Mouse (Mus musculus) heart, embryonic 11.5 days (tissue): ENCODE measurements around the gene Ubxn10. TPM values are rescaled to one million over a fixed set of nuclear protein-coding genes. Genes with fewer than 3 reads are reported as not detected.

ENCODE experiments used
- ATAC-seq: fragments of 200-750 bp; cut with Nextera tagmentation; replicated peaks from 2 replicates; pipeline ENCODE4 v1.8.0; 2017; ENCODE audit warnings: moderate library complexity; ENCODE audit not compliant: insufficient number of reproducible peaks, low FRiP score, low TSS enrichment
- H3K27ac ChIP-seq: fragments of 300-500 bp; sonication (generic); 2 replicates; pipeline ENCODE4 v1.5.1; 2014; ENCODE audit warnings: mild to moderate bottlenecking, low read depth, low read length
- H3K27me3 ChIP-seq: fragments of 300-500 bp; sonication (generic); 2 replicates; pipeline ENCODE4 v1.6.1; 2014; ENCODE audit warnings: mild to moderate bottlenecking, low read length, mixed read lengths; ENCODE audit not compliant: control insufficient read depth, insufficient read depth
- H3K36me3 ChIP-seq: fragments of 300-500 bp; sonication (generic); 2 replicates; pipeline ENCODE4 v1.6.1; 2014; ENCODE audit warnings: mild to moderate bottlenecking, low read length, moderate library complexity, mixed read lengths; ENCODE audit not compliant: control insufficient read depth, insufficient read depth
- H3K4me1 ChIP-seq: fragments of 300-500 bp; sonication (generic); 2 replicates; pipeline ENCODE4 v1.6.1; 2014; ENCODE audit warnings: low read length; ENCODE audit not compliant: control insufficient read depth, insufficient read depth
- H3K4me2 ChIP-seq: fragments of 300-500 bp; sonication (generic); 2 replicates; pipeline ENCODE4 v1.6.1; 2014; ENCODE audit warnings: mild to moderate bottlenecking, moderate library complexity
- H3K4me3 ChIP-seq: fragments of 300-500 bp; sonication (generic); 2 replicates; pipeline ENCODE4 v1.5.1; 2014; ENCODE audit warnings: low read depth, low read length
- H3K9ac ChIP-seq: fragments of 300-500 bp; sonication (generic); 2 replicates; pipeline ENCODE4 v1.6.1; 2014; ENCODE audit warnings: mild to moderate bottlenecking, low read depth, low read length, moderate library complexity
- H3K9me3 ChIP-seq: fragments of 300-500 bp; sonication (generic); replicated peaks from 2 replicates; pipeline ENCODE4 v1.6.1; 2016; ENCODE audit warnings: low read length; ENCODE audit not compliant: control insufficient read depth
- WGBS: fragments of 180-500 bp; shearing (Covaris S2); extraction: QIAGEN DNeasy Blood & Tissue Kit; methylation state at CpG from one replicate; pipeline ENCODE4 v1.1.7; 2014; ENCODE audit not compliant: insufficient replicate concordance; 5-methylcytosine and 5-hydroxymethylcytosine counted together
- polyA plus RNA-seq: library from polyadenylated mRNA; unstranded; fragments of >200 nt; fragmentation: Nextera tagmentation; extraction: Ambion mirVana; gene quantifications from 2 replicates; pipeline ENCODE4 v1.2.1, GENCODE M21; 2014

Ubxn10 gene
- polyA plus RNA-seq, 1 experiment from 2014 or later, result 1.3 TPM

DNA sequence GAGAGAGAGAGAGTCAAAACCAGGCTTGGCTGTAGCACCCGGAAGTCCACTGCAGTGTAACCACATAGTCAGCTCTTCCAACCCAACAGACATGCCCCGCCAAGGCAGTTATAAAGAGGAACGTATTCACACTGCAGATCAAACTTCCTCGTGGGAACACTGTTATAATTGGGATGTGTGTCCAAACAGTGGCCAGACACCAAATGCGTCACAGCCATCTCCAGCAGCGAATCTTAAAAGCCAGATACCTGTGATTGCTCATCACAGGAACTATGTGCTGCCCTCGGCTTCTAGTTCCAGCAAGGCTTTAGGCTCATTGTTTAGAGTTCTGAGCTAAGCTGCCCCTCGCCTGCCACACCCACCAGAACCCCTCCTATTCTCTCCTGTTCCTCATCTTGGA is 34.4 kb downstream of the Ubxn10 start:
- Histone ChIP-seq H3K4me2 (no peak overlapping the region), H3K9ac (no peak overlapping the region), H3K4me3 (no peak overlapping the region), H3K9me3 (no peaks in the 10 kb centered on the region), H3K27me3 (peaks cover 2% of the 10 kb centered on the region; the same call in 1 of the 2 replicates), H3K4me1 (no peaks in the 10 kb centered on the region), H3K27ac (no peak overlapping the region), H3K36me3 (no peaks in the 10 kb centered on the region)
- 78% methylated on average over 8 of the region's 8 CpGs for WGBS
- ATAC-seq, result no peak

DNA sequence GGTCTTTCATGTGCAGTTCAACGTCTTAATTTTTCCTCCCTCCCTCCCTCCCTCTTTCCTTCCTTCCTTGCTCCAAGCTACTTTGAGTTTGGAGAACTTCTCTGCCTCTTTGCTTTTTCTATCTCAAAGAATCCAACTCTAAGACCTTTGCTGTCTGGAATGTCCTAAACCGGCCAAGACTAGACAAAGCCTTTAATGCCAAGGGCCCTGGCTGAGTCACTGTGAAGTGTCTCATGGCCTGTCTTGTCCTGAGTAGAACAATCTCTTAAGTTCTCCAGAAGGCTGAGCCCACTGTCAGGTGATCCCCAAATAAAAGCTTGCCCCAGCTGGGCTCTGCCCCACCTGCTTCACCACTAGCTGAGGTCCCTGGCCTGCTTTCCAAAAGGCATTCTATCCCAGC is 34.9 kb downstream of the Ubxn10 start:
- no peak for ATAC-seq
- no peaks in the 10 kb centered on the region for H3K4me1 ChIP-seq
- no peaks in the 10 kb centered on the region for H3K36me3 ChIP-seq
- H3K9me3 ChIP-seq, result no peaks in the 10 kb centered on the region
- no peak overlapping the region for H3K27ac ChIP-seq
- H3K9ac ChIP-seq, result no peak overlapping the region
- H3K4me3 ChIP-seq, result no peak overlapping the region
- H3K4me2 ChIP-seq, result no peak overlapping the region
- H3K27me3 ChIP-seq, result peaks cover 5% of the 10 kb centered on the region
- 69% methylated on average over 2 of the region's 2 CpGs for WGBS

DNA sequence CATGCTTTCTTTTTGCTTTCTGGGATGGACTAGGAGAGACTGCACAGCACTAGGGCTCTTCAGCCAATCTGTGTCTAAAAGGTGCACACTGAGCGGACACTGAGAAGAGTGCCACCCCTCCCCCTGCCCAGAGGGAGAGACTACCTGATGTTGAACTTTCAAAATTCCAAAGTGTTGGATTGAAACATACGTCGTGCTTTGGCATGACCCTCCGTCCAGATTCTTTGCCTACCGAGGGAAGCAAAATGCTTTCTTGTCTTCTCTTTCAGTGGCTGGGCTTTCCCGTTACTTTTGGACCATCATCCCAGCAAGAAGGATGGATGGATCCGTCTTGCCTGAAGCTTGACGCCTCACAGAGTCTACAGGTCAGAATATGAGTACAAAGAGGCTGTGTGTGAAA is 35.9 kb downstream of the Ubxn10 start:
- Histone ChIP-seq H3K4me1 (no peaks in the 10 kb centered on the region), H3K9me3 (no peaks in the 10 kb centered on the region), H3K36me3 (no peaks in the 10 kb centered on the region), H3K4me3 (no peak overlapping the region), H3K27ac (no peak overlapping the region), H3K27me3 (peaks cover 8% of the 10 kb centered on the region), H3K4me2 (no peak overlapping the region), H3K9ac (no peak overlapping the region)
- no peak for ATAC-seq
- 54% methylated on average over 8 of the region's 8 CpGs for WGBS

DNA sequence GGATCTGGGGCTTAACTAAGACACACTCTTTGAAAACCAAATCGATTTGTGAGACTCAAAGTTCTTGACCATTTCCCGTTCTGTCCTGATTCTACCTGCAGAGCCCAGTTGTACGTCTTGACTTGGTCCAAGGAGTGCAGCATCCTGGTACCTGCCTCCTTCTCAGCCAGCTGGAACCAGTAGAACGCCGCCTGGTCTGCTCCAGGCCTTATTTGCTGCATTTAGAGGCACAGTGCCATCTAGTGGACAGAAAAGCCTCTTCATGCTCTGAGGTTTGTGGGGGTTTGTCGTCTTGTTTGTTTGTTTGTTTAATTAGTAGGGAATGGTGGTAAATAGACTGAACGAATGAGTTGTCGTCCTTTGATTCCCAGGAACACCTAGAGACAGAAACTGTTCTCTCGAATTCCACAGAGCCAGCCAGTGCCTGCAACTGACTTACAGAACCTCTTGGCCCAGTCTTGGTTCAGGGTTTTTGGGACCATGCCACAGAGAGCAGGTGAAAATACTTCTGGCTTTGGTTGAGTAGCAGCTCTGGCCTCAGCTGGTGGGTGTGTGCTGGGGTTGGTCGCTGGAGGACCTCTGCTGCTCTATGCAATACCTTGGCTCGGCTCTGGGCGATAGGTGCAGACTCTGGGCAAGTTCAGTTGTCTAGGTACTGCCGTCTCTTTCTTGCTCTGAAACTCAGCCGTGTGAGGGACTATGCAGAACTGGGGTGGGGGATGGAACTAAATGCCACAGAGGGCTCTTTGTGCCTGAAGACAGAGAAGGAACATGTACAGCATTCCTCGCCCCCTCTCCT is 36.6 kb downstream of the Ubxn10 start:
- H3K9ac ChIP-seq, result no peak overlapping the region
- H3K9me3 ChIP-seq, result no peaks in the 10 kb centered on the region
- no peaks in the 10 kb centered on the region for H3K4me1 ChIP-seq
- peaks cover 8% of the 10 kb centered on the region for H3K27me3 ChIP-seq
- no peak for ATAC-seq
- no peak overlapping the region for H3K4me3 ChIP-seq
- H3K4me2 ChIP-seq, result no peak overlapping the region
- no peaks in the 10 kb centered on the region for H3K36me3 ChIP-seq
- WGBS, result 24% methylated on average over 15 of the region's 15 CpGs
- H3K27ac ChIP-seq, result no peak overlapping the region

DNA sequence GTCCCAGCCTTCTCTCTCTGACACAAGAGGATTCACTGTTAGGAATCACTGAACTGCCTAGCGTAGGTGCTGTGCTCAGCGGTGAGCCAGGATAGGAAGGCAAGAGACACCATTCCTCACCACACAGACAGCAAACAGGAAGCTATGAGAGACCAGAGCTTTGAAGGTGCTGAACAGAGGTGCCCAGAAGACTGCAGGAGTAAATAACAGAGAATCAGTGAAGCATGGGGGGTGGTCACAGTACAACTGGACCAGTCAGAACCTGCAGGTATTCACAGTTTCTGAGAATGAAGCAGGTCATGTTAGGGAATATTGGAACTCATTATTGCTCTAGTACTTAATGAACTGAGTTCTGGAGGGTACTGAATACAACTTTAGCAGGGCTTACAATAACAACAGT is 38.7 kb downstream of the Ubxn10 start:
- ATAC-seq, result no peak
- H3K4me3 ChIP-seq, result no peak overlapping the region
- H3K36me3 ChIP-seq, result no peaks in the 10 kb centered on the region
- 58% methylated on average over 2 of the region's 2 CpGs for WGBS
- no peak overlapping the region for H3K9ac ChIP-seq
- no peaks in the 10 kb centered on the region for H3K9me3 ChIP-seq
- no peaks in the 10 kb centered on the region for H3K4me1 ChIP-seq
- no peak overlapping the region for H3K4me2 ChIP-seq
- H3K27ac ChIP-seq, result no peak overlapping the region
- peaks cover 13% of the 10 kb centered on the region for H3K27me3 ChIP-seq

DNA sequence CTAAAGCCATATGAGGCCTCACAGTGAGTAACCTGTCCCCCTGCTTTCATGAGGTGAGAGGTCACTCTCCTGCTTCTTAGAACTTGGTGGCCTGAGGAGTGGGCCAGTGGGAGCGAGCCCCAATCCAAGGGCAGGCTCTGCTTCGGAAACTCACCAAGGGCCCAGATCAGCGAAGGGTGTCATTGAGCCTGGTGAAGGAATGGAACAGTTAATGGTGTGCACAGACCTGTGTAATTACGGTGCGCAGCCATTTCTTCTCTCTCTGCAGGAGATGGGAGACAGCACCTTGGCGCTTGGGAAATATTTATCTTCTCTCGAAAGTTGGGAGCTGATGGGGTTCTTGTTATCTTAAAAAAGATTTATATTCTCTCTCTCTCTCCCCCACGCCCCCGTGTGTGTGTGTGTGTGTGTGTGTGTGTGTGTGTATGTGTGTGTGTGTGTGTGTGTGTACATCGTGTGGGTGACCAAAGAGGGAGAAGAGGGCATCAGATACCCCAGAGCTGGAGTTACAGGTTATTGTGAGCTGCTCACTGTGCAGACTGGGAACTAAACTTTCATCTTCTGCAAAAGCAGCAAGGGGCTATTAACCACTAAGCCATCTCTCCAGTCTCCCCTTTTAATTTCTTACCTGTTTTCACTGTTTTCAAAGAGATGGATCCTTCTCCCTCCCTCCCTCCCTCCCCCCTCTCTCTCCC is 39.7 kb downstream of the Ubxn10 start:
- Histone ChIP-seq H3K4me3 (no peak overlapping the region), H3K27ac (no peak overlapping the region), H3K9ac (no peak overlapping the region), H3K4me2 (no peak overlapping the region), H3K36me3 (no peaks in the 10 kb centered on the region), H3K4me1 (no peaks in the 10 kb centered on the region), H3K9me3 (no peaks in the 10 kb centered on the region), H3K27me3 (peaks cover 18% of the 10 kb centered on the region)
- 60% methylated on average over 9 of the region's 10 CpGs for WGBS
- ATAC-seq, result no peak

DNA sequence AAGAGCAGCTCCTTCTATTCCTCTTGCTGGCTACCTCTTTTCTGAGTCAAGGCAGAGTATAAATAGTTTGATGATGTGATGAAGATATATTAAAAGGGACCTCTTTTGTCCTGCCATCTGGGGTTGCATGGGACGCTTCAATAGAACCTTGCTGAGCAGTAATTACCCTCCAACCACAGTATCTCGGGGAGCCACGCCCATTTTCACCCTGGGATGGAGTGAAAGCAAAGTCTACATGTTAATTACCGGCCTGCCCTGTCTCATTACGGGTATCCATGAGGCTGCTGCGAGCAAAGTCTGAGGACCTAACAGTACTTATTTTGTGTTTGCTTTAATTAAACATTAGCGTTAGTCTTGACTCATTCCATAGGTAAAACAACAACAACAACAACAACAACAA is 40.2 kb downstream of the Ubxn10 start:
- H3K9ac ChIP-seq, result no peak overlapping the region
- no peaks in the 10 kb centered on the region for H3K9me3 ChIP-seq
- H3K4me1 ChIP-seq, result no peaks in the 10 kb centered on the region
- H3K4me3 ChIP-seq, result no peak overlapping the region
- WGBS, result 34% methylated on average over 7 of the region's 7 CpGs
- H3K36me3 ChIP-seq, result no peaks in the 10 kb centered on the region
- no peak overlapping the region for H3K4me2 ChIP-seq
- ATAC-seq, result no peak
- no peak overlapping the region for H3K27ac ChIP-seq
- peaks cover 24% of the 10 kb centered on the region for H3K27me3 ChIP-seq

DNA sequence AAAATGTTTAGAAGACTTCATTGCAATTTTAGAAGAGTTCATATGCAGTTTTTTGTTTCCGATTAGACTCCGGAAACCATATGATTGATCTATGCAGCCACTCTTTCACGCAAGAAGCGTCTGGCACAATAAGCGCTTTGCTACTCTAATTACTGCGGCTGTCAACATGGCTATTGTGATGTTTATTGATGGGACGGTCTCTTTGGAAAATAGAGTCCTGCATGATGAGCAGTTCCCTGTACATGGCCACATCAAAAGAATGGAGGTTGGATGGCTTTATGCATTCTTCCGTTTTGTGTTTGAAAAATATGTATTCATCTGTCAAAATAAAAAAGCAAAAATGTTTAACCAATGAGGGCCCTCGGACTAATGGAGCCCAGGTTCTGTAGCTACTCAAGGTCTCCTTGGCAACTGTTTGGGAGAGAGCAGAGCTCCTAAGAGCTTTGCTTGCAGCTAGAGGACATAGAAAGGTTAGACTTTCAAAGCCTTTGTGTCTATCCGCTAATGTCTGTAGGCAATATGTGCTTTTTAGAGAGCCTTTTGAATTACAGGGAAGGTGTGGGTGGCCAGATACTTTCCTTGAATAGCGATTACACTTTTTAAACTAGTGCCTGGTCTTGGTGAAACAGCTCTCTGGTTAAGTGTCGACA is 43.8 kb downstream of the Ubxn10 start:
- no peak for ATAC-seq
- Histone ChIP-seq H3K4me1 (no peaks in the 10 kb centered on the region), H3K36me3 (no peaks in the 10 kb centered on the region), H3K27ac (no peak overlapping the region), H3K9ac (no peak overlapping the region), H3K4me2 (no peak overlapping the region), H3K27me3 (peaks cover 56% of the 10 kb centered on the region), H3K4me3 (no peak overlapping the region), H3K9me3 (no peaks in the 10 kb centered on the region)
- 62% methylated on average over 12 of the region's 12 CpGs for WGBS
